Mouse (Mus musculus): ENCODE measurements around the gene Cuedc1. TPM values are rescaled to one million over a fixed set of nuclear protein-coding genes. Genes with fewer than 3 reads are reported as not detected.
"Not testable (repeated sequence)": the region's sequence is repeated elsewhere in the genome, so short reads cannot be mapped to it uniquely, and the experiment has no call there.

Gene Cuedc1
- polyA plus RNA-seq, 1 experiment from 2014 or later, result 42.0 TPM

DNA sequence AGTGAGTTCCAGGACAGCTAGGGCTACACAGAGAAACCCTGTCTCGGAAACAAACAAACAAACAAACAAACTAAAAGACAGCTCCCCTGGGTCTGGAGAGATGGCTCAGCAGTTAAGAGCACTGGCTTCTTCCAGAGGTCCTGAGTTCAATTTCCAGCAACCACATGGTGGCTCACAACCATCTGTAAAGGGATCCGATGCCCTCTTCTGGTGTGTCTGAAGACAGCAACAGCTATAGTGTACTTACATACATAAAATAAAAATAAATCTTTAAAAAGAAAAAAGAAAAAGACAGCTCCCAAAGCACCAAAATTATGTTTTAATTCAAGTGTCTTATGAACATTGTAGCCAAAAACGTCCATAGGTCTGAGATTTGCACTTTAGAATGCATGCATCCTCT is 97.8 kb downstream of the Cuedc1 start:
- H3K9me3 ChIP-seq; ATAC-seq (ENCODE audit: insufficient number of reproducible peaks, insufficient read depth, low FRiP score, low TSS enrichment); H3K9ac ChIP-seq; H3K4me2 ChIP-seq (replicated peaks); H3K36me3 ChIP-seq; H3K4me3 ChIP-seq; H3K27ac ChIP-seq: not testable (repeated sequence)
- Histone ChIP-seq H3K4me1 (peaks cover 26% of the 10 kb centered on the region), H3K27me3 (peaks cover 48% of the 10 kb centered on the region)
- 73% methylated on average over 3 of the region's 3 CpGs for WGBS

DNA sequence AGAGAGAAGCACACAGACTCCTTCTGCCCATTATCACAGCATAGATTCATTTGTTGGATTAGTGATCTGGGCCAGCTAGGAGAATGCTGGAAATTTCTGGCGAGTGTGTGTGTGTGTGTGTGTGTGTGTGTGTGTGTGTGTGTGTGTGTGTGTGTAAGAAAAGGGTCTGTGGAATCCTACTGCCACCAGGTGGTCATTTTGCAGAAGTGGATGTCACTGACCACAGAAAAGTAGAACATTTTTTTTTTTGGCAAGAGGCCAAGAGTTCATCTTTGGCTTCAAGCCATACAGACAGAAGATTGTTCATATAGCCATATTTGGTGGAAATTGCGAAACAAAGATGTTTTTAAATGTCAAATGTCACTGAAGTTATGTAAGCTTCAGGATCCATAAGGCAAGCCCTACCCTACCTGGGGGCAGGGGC is 99.3 kb downstream of the Cuedc1 start:
- no peaks in the 10 kb centered on the region for H3K9me3 ChIP-seq
- no peak overlapping the region for H3K9ac ChIP-seq
- no peak overlapping the region for H3K4me3 ChIP-seq
- no peak for ATAC-seq (ENCODE audit: insufficient number of reproducible peaks, insufficient read depth, low FRiP score, low TSS enrichment)
- H3K27ac ChIP-seq, result no peak overlapping the region
- H3K4me1 ChIP-seq, result peaks cover 24% of the 10 kb centered on the region
- peaks cover 35% of the 10 kb centered on the region for H3K27me3 ChIP-seq
- H3K36me3 ChIP-seq, result no peaks in the 10 kb centered on the region
- H3K4me2 ChIP-seq (replicated peaks), result no peak overlapping the region
- WGBS, result 10% methylated on average over 2 of the region's 2 CpGs

DNA sequence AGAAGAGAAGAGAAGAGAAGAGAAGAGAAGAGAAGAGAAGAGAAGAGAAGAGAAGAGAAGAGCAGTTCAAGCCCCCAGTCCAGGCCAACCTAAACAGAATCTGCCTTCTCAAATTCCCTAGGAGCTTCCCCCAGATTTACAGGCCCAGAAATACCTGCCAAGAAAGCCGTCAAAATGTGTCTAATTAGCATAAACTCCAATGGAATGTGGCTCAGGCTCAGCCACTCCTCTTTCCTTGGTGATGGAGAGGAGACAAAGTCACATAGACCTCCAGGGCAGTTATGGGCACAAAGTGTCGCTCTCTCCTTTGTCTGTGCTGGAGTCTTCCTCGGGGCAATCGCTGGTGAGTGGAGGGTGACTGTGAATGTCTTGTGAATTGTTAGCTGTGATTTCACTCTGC is 100.4 kb downstream of the Cuedc1 start:
- 20% methylated on average over 4 of the region's 4 CpGs for WGBS
- Histone ChIP-seq H3K9me3 (no peaks in the 10 kb centered on the region), H3K9ac (no peak overlapping the region), H3K27me3 (peaks cover 24% of the 10 kb centered on the region), H3K36me3 (no peaks in the 10 kb centered on the region), H3K27ac (no peak overlapping the region), H3K4me1 (peaks cover 18% of the 10 kb centered on the region), H3K4me2 (replicated peaks) (no peak overlapping the region), H3K4me3 (no peak overlapping the region)
- no peak for ATAC-seq (ENCODE audit: insufficient number of reproducible peaks, insufficient read depth, low FRiP score, low TSS enrichment)

DNA sequence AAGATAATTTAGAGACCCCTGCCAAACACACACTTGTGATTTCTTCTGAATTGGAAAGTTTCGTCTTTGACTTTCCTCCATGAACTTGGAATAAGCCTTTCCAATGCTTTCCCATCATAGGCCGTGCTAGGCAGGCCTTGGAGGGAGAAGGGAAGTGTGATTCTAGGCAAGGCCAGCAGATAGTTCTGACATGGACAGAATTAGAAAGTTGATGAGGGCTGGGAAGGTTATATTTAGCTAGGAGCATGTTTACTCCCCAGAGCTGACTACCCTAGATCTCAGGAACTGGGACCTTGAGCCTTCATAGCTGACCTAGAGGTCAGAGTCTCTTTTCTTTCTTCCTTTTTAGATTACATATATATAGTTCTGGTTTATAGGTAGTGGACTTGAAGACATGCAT is 103.3 kb downstream of the Cuedc1 start:
- 69% methylated on average over 2 of the region's 2 CpGs for WGBS
- Histone ChIP-seq H3K4me1 (peaks cover 18% of the 10 kb centered on the region), H3K36me3 (no peaks in the 10 kb centered on the region), H3K4me2 (replicated peaks) (no peak overlapping the region), H3K27ac (no peak overlapping the region), H3K9ac (no peak overlapping the region), H3K9me3 (no peaks in the 10 kb centered on the region), H3K27me3 (0 out of 2 replicates have a peak, but pooled peaks cover 4% of the 10 kb centered on the region), H3K4me3 (no peak overlapping the region)
- no peak for ATAC-seq (ENCODE audit: insufficient number of reproducible peaks, insufficient read depth, low FRiP score, low TSS enrichment)

DNA sequence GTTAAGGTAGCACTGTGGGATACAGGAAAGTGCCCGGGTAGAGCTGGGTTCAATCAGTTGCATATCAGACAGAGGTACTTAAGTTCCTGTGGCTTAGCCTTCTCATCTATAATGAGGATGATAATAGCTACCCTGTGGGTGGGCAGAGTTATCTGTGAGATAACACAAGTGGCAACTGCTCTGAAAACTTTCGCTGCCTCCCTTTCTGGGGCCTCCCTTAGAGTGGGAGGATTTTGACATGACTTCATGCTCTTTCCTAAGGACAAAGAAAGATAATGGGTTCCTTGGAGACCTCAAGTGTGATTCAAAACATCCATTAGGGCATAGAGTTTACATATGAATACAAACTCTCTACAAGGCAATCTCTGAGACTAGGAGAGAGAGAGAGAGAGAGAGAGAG is 104.2 kb downstream of the Cuedc1 start:
- H3K4me2 ChIP-seq (replicated peaks), result no peak overlapping the region
- ATAC-seq (ENCODE audit: insufficient number of reproducible peaks, insufficient read depth, low FRiP score, low TSS enrichment), result no peak
- no peaks in the 10 kb centered on the region for H3K9me3 ChIP-seq
- no peak overlapping the region for H3K4me3 ChIP-seq
- H3K4me1 ChIP-seq, result peaks cover 18% of the 10 kb centered on the region
- H3K9ac ChIP-seq, result no peak overlapping the region
- H3K27ac ChIP-seq, result no peak overlapping the region
- 0 out of 2 replicates have a peak, but pooled peaks cover 4% of the 10 kb centered on the region for H3K27me3 ChIP-seq
- peaks cover 2% of the 10 kb centered on the region; the same call in 1 of the 2 replicates for H3K36me3 ChIP-seq
- WGBS, result 11% methylated on average over 2 of the region's 2 CpGs

DNA sequence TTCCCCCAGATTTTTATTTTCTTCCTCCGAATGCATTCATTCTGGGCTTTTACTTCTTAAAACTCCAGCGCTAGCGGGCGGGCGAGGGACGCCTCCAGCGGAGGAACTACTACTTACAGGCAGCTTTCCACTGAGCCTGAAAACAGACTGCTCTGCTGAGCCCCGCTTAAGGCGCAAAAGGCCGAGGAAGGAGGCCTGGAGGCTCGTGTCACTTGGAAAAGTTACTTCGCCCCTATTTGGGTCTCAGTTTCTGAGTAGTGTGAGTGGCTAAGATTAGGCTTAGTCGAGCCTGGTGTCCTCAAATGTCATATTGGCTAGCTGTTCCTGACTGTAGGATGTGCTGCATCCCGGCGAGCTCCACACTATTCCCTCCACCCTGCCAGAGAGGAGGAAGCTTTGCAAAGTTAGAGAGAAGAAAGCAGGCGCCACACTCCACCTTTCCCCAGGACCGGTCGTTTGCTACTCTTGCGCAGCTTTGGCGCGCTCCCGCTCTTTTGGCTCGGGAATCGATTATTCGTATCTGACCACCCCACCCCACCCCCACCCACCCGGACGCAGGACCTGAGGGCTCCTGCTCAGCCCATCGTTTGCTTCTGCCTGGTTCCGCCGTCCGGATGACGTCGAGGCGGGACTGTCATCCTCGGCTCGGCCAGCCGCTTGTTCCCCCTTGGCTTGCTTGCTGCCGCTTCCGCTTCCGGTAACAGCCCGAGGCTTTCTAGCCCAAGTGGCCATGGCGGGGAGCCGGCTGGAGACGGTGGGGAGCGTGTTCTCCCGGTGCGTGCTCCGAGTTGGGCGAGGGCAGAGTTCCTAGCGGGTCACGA is 106.1 kb downstream of the Cuedc1 start, which contains the start of gene Mrps23:
Gene Mrps23 (plus strand): TSS at position 677 of the 821 bp plus-strand sequence.
- peak; percentile 91 for ATAC-seq (ENCODE audit: insufficient number of reproducible peaks, insufficient read depth, low FRiP score, low TSS enrichment)
- Histone ChIP-seq H3K36me3 (peaks cover 5% of the 10 kb centered on the region; the same call in 1 of the 2 replicates), H3K4me1 (peaks cover 18% of the 10 kb centered on the region), H3K27ac (peak within 1 kb of the TSS; percentile 92), H3K27me3 (0 out of 2 replicates have a peak, but pooled peaks cover 4% of the 10 kb centered on the region), H3K9ac (peak within 1 kb of the TSS; percentile 83), H3K4me2 (replicated peaks) (peak within 1 kb of the TSS; percentile 93), H3K4me3 (peak within 1 kb of the TSS; percentile 90), H3K9me3 (no peaks in the 10 kb centered on the region)
- under 1% methylated on average over 51 of the region's 51 CpGs for WGBS

DNA sequence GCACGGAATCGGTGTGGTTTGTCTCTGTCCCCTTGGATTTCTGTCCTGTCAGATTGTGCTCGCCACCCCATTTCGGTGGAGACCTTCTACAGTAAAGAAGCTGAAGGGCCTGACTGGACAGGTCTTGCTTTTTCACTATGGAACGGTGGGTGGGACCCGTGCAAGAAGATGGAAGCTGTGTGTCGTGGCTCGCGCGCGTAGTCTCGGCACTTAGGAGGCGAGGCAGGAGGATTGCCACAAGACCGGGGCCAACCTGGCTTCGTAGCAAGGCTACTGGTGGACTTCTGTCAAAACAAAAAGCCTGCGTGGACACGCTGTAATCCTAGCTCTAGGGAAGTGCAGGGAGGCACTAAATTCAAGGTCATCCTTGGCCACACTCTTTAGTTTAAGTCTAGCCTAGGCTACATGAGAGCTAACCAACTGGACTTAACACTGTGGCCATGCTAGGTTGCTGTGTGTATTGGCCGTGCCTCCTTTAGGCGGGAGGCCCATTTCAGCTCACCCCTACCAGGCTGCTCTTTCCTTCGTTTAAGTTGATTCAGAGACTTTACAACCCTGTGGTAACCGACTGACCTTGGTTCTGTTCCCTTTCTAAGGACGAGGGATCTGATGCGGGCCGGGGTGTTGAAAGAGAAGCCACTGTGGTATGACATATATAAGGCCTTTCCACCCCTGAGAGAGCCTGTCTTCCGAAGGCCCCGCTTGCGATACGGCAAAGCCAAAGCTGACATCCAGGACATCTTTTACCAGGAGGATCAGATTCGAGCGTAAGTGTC is 106.9 kb downstream of the Cuedc1 start:
- Histone ChIP-seq H3K4me1 (peaks cover 18% of the 10 kb centered on the region), H3K9me3 (no peaks in the 10 kb centered on the region), H3K27ac (peak overlapping the region; percentile 92; the same call in 1 of the 2 replicates), H3K27me3 (0 out of 2 replicates have a peak, but pooled peaks cover under 1% of the 10 kb centered on the region), H3K36me3 (peaks cover 11% of the 10 kb centered on the region), H3K4me3 (peak overlapping the region; percentile 90), H3K9ac (peak overlapping the region; percentile 83), H3K4me2 (replicated peaks) (peak overlapping the region; percentile 93)
- ATAC-seq (ENCODE audit: insufficient number of reproducible peaks, insufficient read depth, low FRiP score, low TSS enrichment), result no peak
- 33% methylated on average over 30 of the region's 30 CpGs for WGBS

DNA sequence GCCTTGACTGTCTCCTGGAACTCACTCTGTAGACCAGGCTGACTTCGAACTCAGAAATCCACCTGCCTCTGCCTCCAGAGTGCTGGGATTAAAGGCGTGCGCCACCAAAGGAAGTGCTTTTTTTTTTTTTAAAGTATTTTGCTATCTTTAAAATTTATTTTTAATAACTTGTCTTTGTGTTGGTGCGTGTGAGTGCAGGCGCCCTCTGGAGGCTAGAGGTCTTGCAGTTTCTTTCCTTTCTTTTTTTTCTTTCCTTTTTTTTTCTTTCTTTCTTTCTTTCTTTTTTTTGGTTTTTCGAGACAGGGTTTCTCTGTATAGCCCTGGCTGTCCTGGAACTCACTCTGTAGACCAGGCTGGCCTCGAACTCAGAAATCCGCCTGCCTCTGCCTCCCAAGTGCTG is 108.7 kb downstream of the Cuedc1 start:
- Histone ChIP-seq H3K36me3 (peaks cover 29% of the 10 kb centered on the region), H3K4me1 (peaks cover 18% of the 10 kb centered on the region)
- not testable (repeated sequence) for H3K27ac ChIP-seq; H3K27me3 ChIP-seq; H3K4me2 ChIP-seq (replicated peaks); H3K4me3 ChIP-seq; H3K9me3 ChIP-seq; H3K9ac ChIP-seq; ATAC-seq (ENCODE audit: insufficient number of reproducible peaks, insufficient read depth, low FRiP score, low TSS enrichment)
- 81% methylated on average over 8 of the region's 8 CpGs for WGBS

DNA sequence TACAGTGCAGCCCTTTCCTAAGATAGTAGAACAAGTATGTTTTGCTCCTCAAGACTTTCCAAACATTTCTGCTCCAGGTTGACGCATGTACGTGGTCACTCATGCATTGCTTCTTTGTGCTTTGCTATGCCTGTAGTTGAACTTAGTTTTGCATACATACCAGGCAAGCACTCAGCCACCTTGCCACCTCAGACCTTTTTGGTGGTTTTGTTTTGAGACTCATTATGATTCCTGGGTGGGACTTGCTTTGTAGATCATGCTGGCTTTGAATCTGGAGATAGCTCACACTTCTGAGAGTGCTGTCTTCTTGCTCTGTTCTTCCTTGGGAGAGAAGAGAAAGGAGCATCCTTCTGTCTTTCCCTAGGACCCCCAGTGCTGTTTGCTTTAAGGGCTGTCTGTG is 109.8 kb downstream of the Cuedc1 start:
- Histone ChIP-seq H3K4me2 (replicated peaks) (no peak overlapping the region), H3K4me3 (no peak overlapping the region), H3K36me3 (peaks cover 34% of the 10 kb centered on the region), H3K9me3 (no peaks in the 10 kb centered on the region), H3K9ac (no peak overlapping the region; the same call in 1 of the 2 replicates), H3K27ac (no peak overlapping the region), H3K4me1 (peaks cover 18% of the 10 kb centered on the region), H3K27me3 (no peaks in the 10 kb centered on the region)
- 95% methylated on average over 2 of the region's 2 CpGs for WGBS
- no peak for ATAC-seq (ENCODE audit: insufficient number of reproducible peaks, insufficient read depth, low FRiP score, low TSS enrichment)

DNA sequence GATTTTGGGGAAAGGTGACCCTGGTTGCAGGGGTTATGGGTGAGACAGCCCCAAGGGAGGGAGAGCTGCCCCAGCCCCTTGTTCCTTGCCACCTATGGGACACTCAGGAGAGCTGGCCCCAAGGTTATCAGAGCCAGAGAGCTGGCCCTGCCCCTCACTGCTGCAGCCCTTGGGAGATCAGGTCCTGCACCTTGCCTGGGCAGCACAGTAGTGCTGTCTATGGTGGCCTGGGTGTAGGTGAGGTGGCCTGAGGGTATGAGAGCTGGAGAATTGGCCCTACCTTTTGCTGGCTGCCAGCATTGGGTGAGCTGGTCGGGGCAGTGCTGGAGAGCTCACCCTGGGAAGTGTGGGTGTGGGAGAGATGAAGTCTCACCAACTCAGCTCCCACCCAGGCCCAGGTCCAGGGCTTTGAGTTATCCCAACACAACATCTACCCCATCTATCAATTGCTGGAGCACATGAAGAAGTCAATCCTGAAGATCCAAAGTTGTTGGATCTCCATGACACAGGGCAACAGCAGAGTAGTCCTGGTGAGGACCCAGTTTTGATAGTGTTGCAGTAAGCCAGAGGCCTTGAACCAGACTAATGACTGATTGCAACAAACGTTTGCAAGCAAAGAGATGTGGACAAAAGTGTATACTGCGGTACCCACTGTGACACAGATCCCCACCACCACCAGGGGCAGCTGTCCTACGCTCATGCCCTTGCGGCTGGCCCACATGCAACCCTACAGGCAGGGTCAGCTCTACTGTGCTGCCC is 114.1 kb downstream of the Cuedc1 start:
- ATAC-seq (ENCODE audit: insufficient number of reproducible peaks, insufficient read depth, low FRiP score, low TSS enrichment), result no peak
- Histone ChIP-seq H3K36me3 (peaks cover 33% of the 10 kb centered on the region), H3K9me3 (no peaks in the 10 kb centered on the region), H3K4me2 (replicated peaks) (no peak overlapping the region), H3K4me3 (no peak overlapping the region), H3K4me1 (0 out of 2 replicates have a peak, but pooled peaks cover 3% of the 10 kb centered on the region), H3K9ac (no peak overlapping the region), H3K27ac (no peak overlapping the region), H3K27me3 (no peaks in the 10 kb centered on the region)
- 88% methylated on average over 5 of the region's 5 CpGs for WGBS

DNA sequence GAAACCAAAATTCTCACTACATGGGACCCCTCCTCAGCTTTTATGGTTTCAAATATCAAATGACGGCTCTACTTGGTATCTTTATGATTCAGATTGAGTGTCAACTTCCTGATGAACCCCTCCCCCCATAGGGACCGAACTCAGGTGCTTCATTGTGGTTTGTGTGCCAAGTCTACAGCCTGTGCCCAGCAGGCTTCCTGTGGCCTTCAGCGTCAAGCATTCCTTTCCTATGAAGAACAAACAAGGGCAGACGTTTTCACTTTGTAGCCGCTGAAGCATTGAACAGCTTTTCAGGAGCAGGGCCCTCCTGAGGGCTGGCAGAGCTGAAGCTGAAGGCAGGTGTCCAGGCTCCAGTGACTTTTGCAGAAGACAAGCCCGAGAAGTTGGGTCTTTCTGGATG is 115.9 kb downstream of the Cuedc1 start:
- WGBS, result 53% methylated on average over 6 of the region's 6 CpGs
- Histone ChIP-seq H3K27me3 (no peaks in the 10 kb centered on the region), H3K4me1 (0 out of 2 replicates have a peak, but pooled peaks cover 3% of the 10 kb centered on the region), H3K9ac (no peak overlapping the region), H3K4me3 (no peak overlapping the region), H3K9me3 (no peaks in the 10 kb centered on the region), H3K27ac (no peak overlapping the region), H3K36me3 (peaks cover 31% of the 10 kb centered on the region), H3K4me2 (replicated peaks) (no peak overlapping the region)
- ATAC-seq (ENCODE audit: insufficient number of reproducible peaks, insufficient read depth, low FRiP score, low TSS enrichment), result no peak
